10 mouse cellular contexts compared by ENCODE assay signal in genomic region chr2:13578473-13579152, GRCm38 (mm10). TPM values are rescaled to one million over a fixed set of nuclear protein-coding genes. Genes with fewer than 3 reads are reported as not detected.
DNase-seq lines count a peak whose midpoint lies in the region; ATAC-seq and TF ChIP-seq lines count a peak whose summit lies in the region.
"Had no signal": no experiment of that assay in that cellular context is flagged by ENCODE, and none has a peak within 500 bp of the region (broad histone marks: within the 10 kb centered on the region; RNA-seq: fewer than 3 reads in every experiment).

No protein-coding gene starts in this region.

- no peaks in the 10 kb centered on the region for H3K27me3 ChIP-seq in forebrain, embryonic 10.5 days (ENCODE audit: poor library complexity, severe bottlenecking)
- no peaks in the 10 kb centered on the region for H3K27me3 ChIP-seq in forebrain, embryonic 16.5 days (replicated peaks; ENCODE audit: control insufficient read depth, insufficient read depth, low read length)
- no peaks in the 10 kb centered on the region for H3K27me3 ChIP-seq in heart, postnatal 0 days (ENCODE audit: control insufficient read depth, insufficient read depth, low read length)
- no peaks in the 10 kb centered on the region for H3K27me3 ChIP-seq in thymus, adult 2 months (ENCODE audit: control insufficient read depth, insufficient read depth, low read length)
- H3K27me3 ChIP-seq: CH12.LX; limb, embryonic 12.5 days had no signal

- no peak; the same call in 1 of the 2 replicates for TF ChIP-seq CTCF in heart, postnatal 0 days (IDR thresholded peaks at IDR 0.05; ENCODE audit: low read depth)
- no peak for TF ChIP-seq CTCF in thymus, adult 2 months (IDR thresholded peaks at IDR 0.05; ENCODE audit: borderline replicate concordance, control insufficient read depth, extremely low read depth, insufficient read depth, low read length, poor library complexity)

- peak overlapping the region; percentile 16; the same call in 1 of the 2 replicates for H3K4me3 ChIP-seq in forebrain, embryonic 10.5 days
- no peak overlapping the region for H3K4me3 ChIP-seq in forebrain, embryonic 16.5 days (replicated peaks; ENCODE audit: low read length)
- H3K4me3 ChIP-seq in heart, postnatal 0 days (ENCODE audit: low read depth, low read length): peak overlapping the region; percentile 15
- no peak overlapping the region for H3K4me3 ChIP-seq in thymus, adult 2 months (ENCODE audit: control insufficient read depth, insufficient read depth, low read length)
- H3K4me3 ChIP-seq: limb, embryonic 12.5 days had no signal

- TF ChIP-seq EP300 in heart, postnatal 0 days (IDR thresholded peaks at IDR 0.05; ENCODE audit: low read depth): no peak

- no peak for DNase-seq in forebrain, embryonic 10.5 days (ENCODE audit: extremely low spot score, low spot score)
- DNase-seq in 3134 (ENCODE audit: extremely low read depth, insufficient read length, low spot score): peak; percentile 60
- DNase-seq in cerebellum, adult 9-10 months: peak; percentile 58
- DNase-seq in heart, postnatal 0 days (ENCODE audit: low spot score): no peak
- no peak for DNase-seq in thymus, adult 2 months
- DNase-seq in thymus, postnatal 4 days: no peak
- no peak for DNase-seq in thymus, postnatal 36 days

- peaks cover 36% of the 10 kb centered on the region for H3K4me1 ChIP-seq in forebrain, embryonic 10.5 days
- H3K4me1 ChIP-seq in forebrain, embryonic 16.5 days (replicated peaks; ENCODE audit: control insufficient read depth, insufficient read depth, low read length): peaks cover 11% of the 10 kb centered on the region
- peaks cover 4% of the 10 kb centered on the region; the same call in 1 of the 2 replicates for H3K4me1 ChIP-seq in heart, postnatal 0 days (ENCODE audit: control insufficient read depth, insufficient read depth)
- peaks cover 4% of the 10 kb centered on the region for H3K4me1 ChIP-seq in thymus, adult 2 months (replicated peaks; ENCODE audit: control insufficient read depth, insufficient read depth, low read length)

- H3K27ac ChIP-seq in forebrain, embryonic 10.5 days: peak overlapping the region; percentile 9; the same call in 1 of the 2 replicates
- H3K27ac ChIP-seq in forebrain, embryonic 16.5 days (ENCODE audit: low read length): no peak overlapping the region
- peak overlapping the region; percentile 3; the same call in 1 of the 2 replicates for H3K27ac ChIP-seq in heart, postnatal 0 days (ENCODE audit: low read depth)
- no peak overlapping the region for H3K27ac ChIP-seq in thymus, adult 2 months (ENCODE audit: control insufficient read depth, insufficient read depth, low read length)
- H3K27ac ChIP-seq: limb, embryonic 12.5 days had no signal

- no peak overlapping the region for H3K4me2 ChIP-seq in forebrain, embryonic 16.5 days (ENCODE audit: low read length)
- peak overlapping the region; percentile 39 for H3K4me2 ChIP-seq in heart, postnatal 0 days (ENCODE audit: low read depth, low read length)
- H3K4me2 ChIP-seq: limb, embryonic 12.5 days had no signal

- 76% methylated on average over 14 of the region's 14 CpGs for WGBS in forebrain, embryonic 10.5 days
- WGBS in forebrain, embryonic 16.5 days: 49% methylated on average over 14 of the region's 14 CpGs
- 68% methylated on average over 14 of the region's 14 CpGs for WGBS in heart, postnatal 0 days
- 94% methylated on average over 14 of the region's 14 CpGs for WGBS in thymus, adult 2 months

- H3K9ac ChIP-seq in forebrain, embryonic 16.5 days (replicated peaks; ENCODE audit: low read depth, low read length): no peak overlapping the region
- H3K9ac ChIP-seq in heart, postnatal 0 days (replicated peaks; ENCODE audit: low read depth, low read length): no peak overlapping the region
- H3K9ac ChIP-seq: limb, embryonic 12.5 days had no signal

- no peak for TF ChIP-seq POLR2A in thymus, adult 2 months (IDR thresholded peaks at IDR 0.05; ENCODE audit: control insufficient read depth, extremely low read depth, insufficient read depth, low read length, poor library complexity)

- H3K9me3 ChIP-seq in forebrain, embryonic 10.5 days: no peaks in the 10 kb centered on the region
- H3K9me3 ChIP-seq in forebrain, embryonic 16.5 days (ENCODE audit: control insufficient read depth, low read length): no peaks in the 10 kb centered on the region
- no peaks in the 10 kb centered on the region for H3K9me3 ChIP-seq in heart, postnatal 0 days (replicated peaks; ENCODE audit: control insufficient read depth, low read length)
- H3K9me3 ChIP-seq: limb, embryonic 12.5 days had no signal

- H3K36me3 ChIP-seq in forebrain, embryonic 10.5 days (replicated peaks): peaks cover 84% of the 10 kb centered on the region
- peaks cover 11% of the 10 kb centered on the region for H3K36me3 ChIP-seq in forebrain, embryonic 16.5 days (ENCODE audit: control insufficient read depth, insufficient read depth)
- H3K36me3 ChIP-seq in heart, postnatal 0 days (replicated peaks; ENCODE audit: control insufficient read depth, insufficient read depth, low read length): peaks cover 62% of the 10 kb centered on the region
- peaks cover 44% of the 10 kb centered on the region for H3K36me3 ChIP-seq in thymus, adult 2 months (ENCODE audit: control insufficient read depth, insufficient read depth, low read length)

- ATAC-seq in forebrain, embryonic 16.5 days: no peak
- no peak for ATAC-seq in heart, postnatal 0 days (ENCODE audit: insufficient read depth, low read depth)

RNA-seq across cellular contexts. Expression of gene Vim, which starts 4.9 kb away (rescaled TPM):
- polyA plus RNA-seq in forebrain, embryonic 10.5 days (2016; fragmentation: Nextera tagmentation; extraction: Ambion mirVana): 885 and 899 TPM in 2 replicates
- polyA plus RNA-seq in forebrain, embryonic 16.5 days (2015; fragmentation: Nextera tagmentation; extraction: Ambion mirVana): 408 and 544 TPM in 2 replicates
- 2,529 and 2,768 TPM in 2 replicates for total RNA-seq in heart, postnatal 0 days (2014; rRNA removed; ENCODE audit: low replicate concordance)
- 696 and 707 TPM in 2 replicates for polyA plus RNA-seq in heart, postnatal 0 days (2015; fragmentation: Nextera tagmentation; extraction: Ambion mirVana)
- polyA plus RNA-seq in thymus, adult 2 months (2012; rRNA removed): 826 and 901 TPM in 2 replicates

RNA-seq across cellular contexts. Expression of gene Trdmt1, which starts 34.1 kb away (rescaled TPM):
- polyA plus RNA-seq in forebrain, embryonic 10.5 days (2016; fragmentation: Nextera tagmentation; extraction: Ambion mirVana): 8.4 and 10.1 TPM in 2 replicates
- polyA plus RNA-seq in forebrain, embryonic 16.5 days (2015; fragmentation: Nextera tagmentation; extraction: Ambion mirVana): 8.3 and 9.6 TPM in 2 replicates
- total RNA-seq in heart, postnatal 0 days (2014; rRNA removed; ENCODE audit: low replicate concordance): 5.7 and 19.0 TPM in 2 replicates
- polyA plus RNA-seq in heart, postnatal 0 days (2015; fragmentation: Nextera tagmentation; extraction: Ambion mirVana): 9.3 and 10.3 TPM in 2 replicates
- polyA plus RNA-seq in thymus, adult 2 months (2012; rRNA removed): 2.8 and 3.0 TPM in 2 replicates

Comparison
In these comparisons a context has a peak if more than half of its experiments do, and no peak if none do; other contexts are left out.
1. H3K27ac ChIP-seq: peak in forebrain, embryonic 10.5 days (single experiment) and heart, postnatal 0 days (single experiment); none in forebrain, embryonic 16.5 days (single experiment) and thymus, adult 2 months (single experiment).
2. H3K4me3 ChIP-seq: peak in forebrain, embryonic 10.5 days (single experiment) and heart, postnatal 0 days (single experiment); none in forebrain, embryonic 16.5 days (single experiment) and thymus, adult 2 months (single experiment).
3. DNase-seq: peak in 3134 (single experiment) and cerebellum, adult 9-10 months (single experiment); none in forebrain, embryonic 10.5 days (single experiment), heart, postnatal 0 days (single experiment), thymus, adult 2 months (single experiment), thymus, postnatal 4 days (single experiment) and thymus, postnatal 36 days (0 of 2).